Mouse (Mus musculus): ENCODE data around the gene Proz.

GRCm38 (mm10) chr8:13021830-13022229 lies 38.9 kb upstream of the Proz start:
- no peak for TF ChIP-seq CTCF (IDR thresholded peaks at IDR 0.05; ENCODE audit: control insufficient read depth, insufficient read depth, insufficient replicate concordance, low read depth, low read length)
- no peak for TF ChIP-seq POLR2A (IDR thresholded peaks at IDR 0.05; ENCODE audit: control insufficient read depth, low read depth, low read length)

All from testis, adult 2 months (tissue).